Mouse (Mus musculus) heart, postnatal 10 days (tissue): ENCODE measurements at regions not wholly inside any gene's neighbourhood (a gene's known extent, or its start where the extent isn't known, plus 50 kb on each side); places are given as distances from the start of the nearest gene placed in this dataset.

Experiments used
- DNase-seq, 2 experiments: peaks; one replicate each; pipeline ENCODE4 v3.0.0; 2021
- intact Hi-C: fragments of 180-260 bp; cut with DNase I; formaldehyde crosslinking; loops from one replicate; pipeline ENCODE4 v1.15.1; 2025

- DNase-seq = no peak
- intact Hi-C loops = no loop called here
Measured at GRCm38 (mm10) chr10:102943156-102943555, 86.9 kb downstream of the Alx1 start.

DNA sequence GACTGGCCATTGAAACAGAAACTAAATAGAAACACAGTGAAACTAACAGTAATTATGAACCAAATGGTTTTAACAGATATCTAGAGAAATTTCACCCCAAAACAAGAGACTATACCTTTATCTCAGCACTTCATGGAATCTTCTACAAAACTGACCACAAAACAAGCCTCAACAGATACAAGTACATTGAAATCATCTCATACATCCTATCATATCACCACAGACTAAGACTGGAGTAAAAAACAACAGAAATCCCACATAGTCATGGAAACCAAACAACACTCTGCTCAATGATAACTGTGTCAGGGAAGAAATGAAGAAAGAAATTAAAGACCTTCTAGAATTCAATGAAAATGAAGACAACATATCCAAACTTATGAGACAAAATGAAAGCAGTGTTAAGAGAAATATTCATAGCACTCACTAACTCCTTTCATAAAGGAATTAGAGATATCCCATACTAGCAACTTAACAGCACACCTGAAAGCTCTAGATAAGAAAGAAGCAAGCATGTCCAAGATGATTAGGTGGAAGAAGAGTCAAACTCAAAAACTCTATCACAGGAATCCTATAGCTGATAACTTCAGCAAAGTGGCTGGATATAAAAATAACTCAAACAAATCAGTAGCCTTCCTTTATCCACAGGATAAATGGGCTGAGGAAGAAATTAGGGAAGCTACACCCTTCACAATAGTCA lies 89.0 kb downstream of the Alx1 start:
- DNase-seq = no peak
- intact Hi-C loops = no loop called here

DNA sequence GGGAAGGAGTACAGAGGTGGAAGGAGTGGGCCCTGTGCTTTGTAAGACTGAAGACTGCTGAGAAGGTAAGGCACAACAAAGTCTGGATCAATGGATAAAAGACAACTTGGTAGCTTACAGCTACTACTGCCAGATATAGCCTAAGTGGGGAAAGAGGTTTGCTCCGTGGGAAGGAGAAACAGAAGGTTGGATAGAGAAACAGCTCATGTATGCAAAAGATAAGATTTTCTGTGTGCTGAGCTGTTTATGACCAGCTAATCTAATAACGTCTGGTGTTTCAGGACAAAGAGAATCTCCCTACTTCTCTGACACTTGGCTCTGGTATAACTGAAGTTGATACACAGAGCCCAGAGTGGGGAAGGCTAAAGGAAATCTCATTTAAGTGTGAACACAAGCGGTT lies 98.6 kb downstream of the Alx1 start:
- intact Hi-C loops = no loop called here

GRCm38 (mm10) chr10:102928651-102929050 lies 101.4 kb downstream of the Alx1 start:
- no peak for DNase-seq
- intact Hi-C loops = no loop called here

More for the DNA sequence above, 98.6 kb downstream of the Alx1 start:
- DNase-seq = no peak

DNA sequence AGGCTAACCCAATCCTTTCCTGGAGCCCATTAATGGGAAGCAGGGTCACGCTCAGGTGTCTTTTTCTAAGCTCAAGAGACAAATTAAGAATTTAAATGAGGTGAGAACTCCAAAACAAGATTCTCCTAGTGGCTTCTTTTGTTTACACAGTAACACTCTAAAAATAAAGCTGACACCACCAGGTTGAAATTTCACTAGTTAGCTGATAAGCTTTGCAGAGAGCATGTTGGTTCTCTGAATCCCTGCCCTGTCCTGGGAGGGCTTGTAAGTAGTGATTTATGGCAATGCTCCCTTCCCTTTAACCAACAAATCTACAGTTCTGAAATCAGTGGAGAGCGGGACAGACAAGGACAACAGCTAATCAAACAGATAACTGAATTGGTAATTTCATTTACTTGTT lies 132.6 kb downstream of the Alx1 start:
- intact Hi-C loops = no loop called here
- peak; percentile 6 to 20 for DNase-seq

DNA sequence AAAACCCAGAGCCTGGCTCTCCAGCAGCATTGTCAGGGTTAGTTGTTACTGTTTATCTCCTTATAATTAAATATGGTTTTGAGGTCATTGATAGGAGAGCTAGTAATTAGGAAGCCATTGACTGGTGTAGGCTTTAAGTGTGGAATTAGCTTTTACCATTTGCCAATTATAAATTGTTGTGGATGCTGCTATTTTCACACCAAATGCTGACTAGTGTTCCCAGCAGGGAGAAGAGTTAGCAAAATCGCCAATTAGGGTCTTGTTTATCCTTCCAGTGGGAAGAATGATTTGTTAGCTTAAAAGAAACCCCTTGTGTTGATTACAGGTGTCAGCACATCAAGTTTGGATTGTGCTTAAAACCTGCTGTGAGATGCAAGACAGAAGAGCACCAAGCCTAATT lies 134.1 kb downstream of the Alx1 start:
- DNase-seq = no peak
- intact Hi-C loops = no loop called here

DNA sequence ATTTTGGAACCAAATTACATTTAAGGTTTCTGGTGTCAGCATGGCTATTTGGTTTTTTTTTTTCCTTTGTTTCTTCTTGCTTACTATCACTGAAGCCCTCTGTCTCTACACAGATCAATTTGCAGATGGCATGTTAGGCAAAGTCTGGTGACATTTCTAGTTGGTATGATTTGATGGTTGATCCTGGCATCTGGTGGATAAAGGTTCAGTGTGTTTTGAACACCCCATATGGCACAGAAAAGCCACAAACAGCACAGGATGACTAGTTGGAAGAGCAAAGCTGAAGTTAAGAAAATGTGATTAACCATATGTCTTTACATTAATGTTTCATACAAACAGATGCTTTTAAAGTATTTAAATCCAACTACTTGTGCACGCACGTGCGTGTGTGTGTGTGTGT lies 137.6 kb downstream of the Alx1 start:
- intact Hi-C loops = no loop called here
- DNase-seq = no peak

GRCm38 (mm10) chr10:102889709-102890108 lies 140.3 kb downstream of the Alx1 start:
- intact Hi-C loops = no loop called here
- no peak for DNase-seq

DNA sequence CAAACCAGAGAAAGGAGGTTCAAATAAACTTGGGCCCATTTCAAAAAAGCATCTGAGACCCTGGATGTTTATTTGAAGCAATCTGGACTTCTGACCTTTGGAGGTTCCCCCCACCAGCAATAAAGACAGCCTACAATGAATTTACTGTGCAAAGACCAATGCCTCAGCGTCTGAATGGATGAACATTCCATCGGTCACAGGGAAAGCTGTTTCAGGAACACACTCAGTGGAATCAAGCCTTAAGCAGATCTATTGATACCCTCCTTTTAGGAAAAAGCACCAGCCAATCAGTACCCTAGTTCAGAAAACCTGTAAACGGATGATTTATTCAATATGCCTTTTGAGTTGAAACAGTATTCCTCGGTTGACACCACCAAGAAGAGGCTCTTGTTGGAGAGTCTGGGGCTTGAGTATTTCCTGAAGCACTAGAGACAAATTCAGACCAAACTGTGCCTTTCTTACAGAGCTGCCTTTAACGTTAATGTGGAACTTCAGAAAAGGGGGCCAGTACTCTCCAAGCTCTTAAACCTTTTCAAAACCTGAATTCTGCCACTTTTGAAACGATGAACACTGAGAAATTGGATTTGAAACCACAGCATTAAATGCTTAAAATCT lies 148.1 kb downstream of the Alx1 start:
- no peak for DNase-seq
- intact Hi-C loops = no loop called here

DNA sequence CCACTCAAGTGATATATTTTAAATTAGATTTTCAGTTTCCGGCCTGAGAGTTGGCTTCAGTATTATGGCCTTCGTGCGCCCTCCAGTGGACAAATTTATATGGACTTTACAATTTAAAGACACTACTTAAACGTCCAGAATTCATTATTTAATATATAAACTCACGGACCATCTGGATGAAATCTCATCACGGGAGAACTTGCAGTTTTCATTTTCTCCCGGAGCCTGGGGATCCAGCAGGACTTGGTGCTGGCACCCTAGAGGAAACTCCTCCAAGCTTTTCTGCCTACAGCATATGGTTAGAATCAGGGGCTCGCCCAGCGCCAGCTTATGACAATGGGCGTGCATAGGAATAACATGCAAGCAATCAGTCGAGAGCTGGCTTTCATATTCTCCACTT lies 152.0 kb downstream of the Alx1 start:
- intact Hi-C loops = loop anchor here (2.0 kb wide), 1 partner anchor 427 kb away; no protein-coding TSS in a partner anchor
- DNase-seq = peak; percentile 9 to 34

DNA sequence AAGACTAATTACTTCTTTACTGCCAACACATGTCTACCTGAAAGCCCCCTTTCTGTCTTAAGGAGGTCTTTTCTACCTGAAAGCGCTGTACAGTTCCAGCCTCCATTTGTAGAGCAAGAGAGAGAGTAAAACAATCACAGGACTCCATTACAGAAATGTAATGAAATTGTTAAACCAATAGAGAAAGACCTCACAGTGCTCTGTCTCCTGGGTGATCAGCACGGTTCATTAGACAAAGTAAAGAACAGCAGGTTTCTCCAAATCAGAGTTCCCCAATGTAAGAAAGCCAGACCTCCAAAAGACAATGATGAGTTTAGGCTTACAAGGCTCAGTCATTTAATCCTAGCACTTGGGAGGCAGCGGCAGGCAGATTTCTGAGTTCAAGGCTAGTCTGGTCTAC lies 153.1 kb downstream of the Alx1 start:
- DNase-seq = no peak
- intact Hi-C loops = no loop called here

DNA sequence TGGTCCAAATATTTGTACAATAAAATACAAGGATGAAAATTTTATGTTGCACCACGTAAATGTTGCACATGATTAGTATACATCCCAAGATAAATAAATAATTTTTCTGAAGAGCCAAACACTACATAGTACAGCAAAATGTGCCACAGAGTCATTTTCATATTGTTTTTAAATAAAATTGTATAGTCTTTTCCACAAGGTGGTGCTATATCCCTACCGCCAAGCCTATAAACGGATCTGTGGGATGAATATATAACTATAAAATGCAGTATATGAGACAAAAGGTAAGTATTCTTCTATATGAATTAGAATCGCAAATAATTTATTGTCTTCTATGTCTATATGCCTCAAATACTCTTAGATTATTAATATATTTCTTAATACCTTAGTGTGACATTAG lies 163.1 kb downstream of the Alx1 start:
- intact Hi-C loops = loop anchor here (2.0 to 5.0 kb wide), 2 partner anchors 275 to 328 kb away; no protein-coding TSS in a partner anchor
- DNase-seq = no peak

- intact Hi-C loops = loop anchor here (5.0 kb wide), 1 partner anchor 384 kb away; no protein-coding TSS in a partner anchor
- peak in 1 of 2 experiments; percentile 8 for DNase-seq
Measured at GRCm38 (mm10) chr10:102836567-102837224, 193.3 kb downstream of the Alx1 start.

- intact Hi-C loops = loop anchor here (5.0 kb wide), 1 partner anchor 384 kb away; no protein-coding TSS in a partner anchor
Measured at GRCm38 (mm10) chr10:102835814-102836213, 194.2 kb downstream of the Alx1 start.

DNA sequence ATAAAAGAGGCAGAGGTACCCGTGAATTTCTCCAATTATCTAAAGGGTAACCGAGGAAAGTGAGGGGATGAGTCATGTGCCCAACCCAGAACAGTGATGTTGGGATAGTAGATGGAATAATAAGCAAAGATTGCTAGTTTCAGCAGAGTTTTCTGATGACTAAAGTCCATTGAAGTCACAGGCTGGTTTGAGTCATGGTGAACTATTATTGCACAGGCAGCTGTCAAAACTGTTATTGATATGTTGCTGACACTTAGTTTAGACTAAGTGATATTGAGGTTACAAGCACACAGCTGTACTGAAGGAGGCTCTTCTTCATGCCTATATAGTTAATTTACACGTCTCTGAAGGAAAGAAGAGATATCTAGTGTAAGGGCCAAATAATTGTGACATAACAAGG lies 200.4 kb downstream of the Alx1 start:
- intact Hi-C loops = no loop called here

More at GRCm38 (mm10) chr10:102835814-102836213, 194.2 kb downstream of the Alx1 start:
- DNase-seq = peak in 1 of 2 experiments; percentile 1

DNA sequence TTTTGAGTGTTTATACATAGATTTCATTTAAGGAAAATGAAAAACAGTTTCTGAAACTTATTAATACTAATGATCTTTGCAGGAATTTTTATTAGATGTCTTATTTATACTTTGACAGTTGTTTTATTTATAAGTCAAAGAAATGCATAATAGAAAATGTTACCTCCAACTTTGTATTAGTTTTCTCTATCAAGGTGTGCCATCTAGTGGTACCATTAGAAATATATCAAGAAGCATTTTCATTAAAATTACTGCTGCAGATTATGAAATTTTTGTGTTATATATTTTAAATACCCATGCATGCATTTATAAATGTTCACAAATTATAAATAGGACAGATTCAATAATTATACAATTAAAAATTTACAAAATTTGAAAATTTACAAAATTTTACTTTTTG lies 206.6 kb downstream of the Alx1 start:
- DNase-seq = no peak
- intact Hi-C loops = loop anchor here (1.0 to 5.0 kb wide), 2 partner anchors 332 to 371 kb away; no protein-coding TSS in a partner anchor

More for the DNA sequence above, 200.4 kb downstream of the Alx1 start:
- DNase-seq = no peak

DNA sequence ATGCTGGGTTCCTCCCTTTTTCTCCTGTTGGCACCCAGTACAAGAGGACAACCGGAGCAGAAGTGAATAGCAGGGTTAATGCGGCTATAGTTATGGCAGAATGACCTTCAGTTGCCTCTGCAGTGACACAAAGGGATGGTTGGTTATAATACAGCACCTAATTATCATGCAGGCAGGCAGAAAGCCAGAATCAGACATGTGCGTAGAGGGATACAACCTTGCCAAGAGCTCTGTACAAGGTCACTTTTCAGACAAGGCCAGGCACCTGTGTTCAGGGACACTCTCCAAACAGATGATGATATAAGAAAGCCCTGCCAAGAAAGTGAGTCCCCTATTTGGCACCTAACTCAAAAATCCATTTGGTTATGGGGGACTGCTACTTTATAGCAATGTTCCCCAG lies 228.6 kb downstream of the Alx1 start:
- intact Hi-C loops = no loop called here
- peak; percentile 4 to 21 for DNase-seq

GRCm38 (mm10) chr10:102779243-102779642 lies 250.8 kb downstream of the Alx1 start:
- intact Hi-C loops = no loop called here
- no peak for DNase-seq

- DNase-seq = no peak
- intact Hi-C loops = no loop called here
Measured at GRCm38 (mm10) chr10:102763696-102764095, 251.7 kb downstream of the Rassf9 start.

DNA sequence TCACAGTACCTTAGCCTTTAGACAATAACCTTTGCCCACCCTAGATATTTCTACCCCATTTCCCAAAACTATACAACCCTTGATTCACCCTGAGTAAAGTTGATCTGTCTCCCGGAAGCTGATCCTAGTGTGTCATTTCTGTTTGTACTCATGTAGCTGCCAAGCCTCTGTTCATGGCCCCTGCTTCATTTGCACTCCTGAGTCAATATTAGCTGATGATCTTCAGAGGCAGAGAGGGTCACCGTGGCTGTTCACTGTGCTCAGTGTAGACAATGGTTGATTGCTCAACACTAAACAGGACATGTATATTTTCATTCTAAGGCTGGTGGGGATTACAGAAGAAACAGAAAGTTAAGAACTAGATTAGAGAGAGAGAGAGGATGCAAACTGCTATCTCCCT lies 250.4 kb downstream of the Rassf9 start:
- DNase-seq = no peak
- intact Hi-C loops = no loop called here

- intact Hi-C loops = loop anchor here (1.0 to 10.0 kb wide), 3 partner anchors 48 to 237 kb away; no protein-coding TSS in a partner anchor
- peak; percentile 38 to 58 for DNase-seq
Measured at GRCm38 (mm10) chr10:102735207-102735606, 223.2 kb downstream of the Rassf9 start.
